Mouse (Mus musculus) brain, adult 2 months (tissue): ENCODE results near the gene Kcnj1.
A peak's percentile ranks its signal among the peaks of the same experiment; 100 is the strongest.

Experiments
- DNase-seq: peaks from one replicate; pipeline ENCODE4 v3.0.0; 2011; ENCODE audit warnings: low read depth, low spot score

Gene Kcnj1

DNA sequence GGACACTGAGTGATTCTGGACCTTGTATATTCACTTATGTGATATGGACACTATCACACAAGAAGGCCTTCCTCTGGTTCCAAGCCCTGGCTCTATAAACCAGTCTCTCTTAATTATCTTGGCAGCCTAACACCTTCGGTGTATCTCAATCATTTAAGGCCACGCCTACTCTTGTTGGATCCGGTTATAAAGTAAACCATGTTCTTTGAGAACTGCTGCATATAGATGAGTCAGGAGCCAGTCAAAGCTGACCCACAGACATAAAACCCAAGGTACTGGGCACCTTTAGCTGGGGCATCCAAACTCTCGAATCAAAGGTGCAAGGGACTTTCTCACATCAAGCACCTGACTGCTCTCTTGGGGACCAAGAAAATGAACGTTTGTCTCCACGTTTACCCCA lies at the start of gene Kcnj1:
TSS of gene Kcnj1 (plus strand) at position 292 of the 400 bp plus-strand sequence.
- no peak for DNase-seq

- DNase-seq = no peak
Measured at GRCm38 (mm10) chr9:32323610-32324009, 48.7 kb upstream of the Kcnj1 start.

DNA sequence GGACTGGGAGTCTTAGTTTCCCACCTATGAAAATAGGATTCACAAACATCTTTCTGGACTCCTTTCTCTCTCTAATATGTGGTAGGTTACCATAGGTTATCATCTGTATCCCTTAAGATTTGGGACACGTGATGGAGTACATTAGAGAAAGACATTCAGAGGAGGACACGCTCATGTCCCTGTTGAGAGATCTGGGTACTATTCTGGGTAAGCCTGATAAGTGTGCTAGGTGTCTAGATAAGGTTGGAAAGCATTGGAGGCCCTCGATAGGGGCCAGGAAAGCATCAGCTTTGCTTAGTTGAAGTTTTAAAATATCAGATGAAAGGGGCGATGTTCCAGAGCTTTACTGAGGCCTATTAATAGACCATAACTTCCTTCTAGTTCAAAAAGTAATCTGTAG lies 43.5 kb upstream of the Kcnj1 start:
- no peak for DNase-seq

- no peak for DNase-seq
Measured at GRCm38 (mm10) chr9:32331162-32331561, 41.1 kb upstream of the Kcnj1 start.

DNA sequence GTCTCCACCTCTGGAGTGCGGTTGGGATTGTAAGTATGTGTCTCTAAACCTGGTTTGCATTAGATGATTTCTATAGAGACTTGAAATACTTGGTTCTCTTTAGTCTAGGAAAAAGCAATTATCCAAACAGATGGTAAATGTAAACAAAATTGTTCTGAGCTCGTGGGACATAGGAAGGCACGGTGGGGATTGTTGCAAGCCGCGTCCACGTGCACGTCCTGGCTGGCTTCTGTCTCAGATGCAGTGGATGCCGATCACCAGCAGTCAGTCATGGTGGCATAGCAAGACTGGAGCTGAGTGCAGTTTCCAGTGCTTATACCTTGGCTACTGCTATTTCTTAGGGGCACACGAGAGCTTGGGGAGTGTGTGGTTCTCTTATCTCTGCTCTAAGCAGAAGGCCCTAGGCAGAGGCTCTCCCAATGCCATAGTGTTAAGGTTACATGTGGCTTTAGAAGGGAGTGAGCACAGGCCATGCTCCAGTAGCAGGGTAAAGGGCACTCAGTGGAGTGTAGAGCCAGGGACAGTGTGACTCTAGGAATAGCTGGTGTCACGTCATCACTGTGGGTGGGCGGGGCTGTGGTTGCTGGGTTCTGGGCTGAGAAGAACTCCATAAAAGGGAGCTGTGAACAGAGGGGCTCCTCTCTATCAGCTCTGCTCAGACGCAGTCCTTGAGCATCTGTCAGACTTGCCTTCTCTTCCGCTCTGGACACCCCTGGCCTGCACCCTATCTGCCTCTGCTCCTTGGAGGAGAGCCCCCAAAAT lies 36.7 kb upstream of the Kcnj1 start:
- DNase-seq = no peak

DNA sequence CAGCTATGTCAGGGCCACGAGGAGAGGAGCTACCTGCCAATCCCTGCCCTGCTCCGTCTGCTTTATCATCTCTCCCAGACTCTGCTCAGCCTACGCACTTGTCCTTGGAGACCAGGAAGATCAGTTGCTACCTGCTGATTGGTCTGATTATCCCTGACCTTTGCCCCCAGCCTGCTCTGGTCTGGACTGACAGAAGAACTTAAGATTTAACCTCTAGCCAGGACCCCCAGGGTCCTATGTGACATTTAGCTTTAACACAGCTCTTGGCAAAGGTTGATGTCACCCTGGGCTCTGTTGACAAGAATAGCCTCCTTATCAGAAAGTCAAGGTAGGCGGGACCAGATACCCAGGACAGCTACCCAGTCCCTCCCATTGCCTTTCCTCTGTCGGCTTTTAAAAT lies 31.5 kb upstream of the Kcnj1 start:
- no peak for DNase-seq

DNA sequence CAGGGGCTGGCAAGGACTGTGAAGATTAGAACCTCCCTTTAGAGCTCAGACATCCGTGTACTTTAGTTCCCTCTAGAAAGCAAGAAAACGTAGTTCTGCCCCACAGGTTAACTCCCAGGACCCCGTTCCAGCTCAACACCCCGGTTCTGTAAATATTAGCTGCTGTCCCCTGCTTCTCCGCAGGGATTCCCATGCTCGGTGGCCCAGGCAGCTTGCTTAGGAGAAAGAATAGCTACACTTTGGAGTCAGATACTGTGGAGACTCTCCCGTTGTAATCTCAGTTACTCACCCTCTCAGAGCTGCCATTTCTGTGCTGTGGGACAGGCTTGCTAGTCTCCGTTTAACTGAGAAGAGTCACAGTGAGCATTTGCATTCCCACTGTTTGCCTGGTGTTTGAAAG lies 29.4 kb upstream of the Kcnj1 start:
- DNase-seq = no peak

- DNase-seq = no peak
Measured at GRCm38 (mm10) chr9:32344051-32344450, 28.2 kb upstream of the Kcnj1 start, which contains the start of gene Kcnj5. Kcnj5 (minus strand) TSS chr9:32344350.

DNA sequence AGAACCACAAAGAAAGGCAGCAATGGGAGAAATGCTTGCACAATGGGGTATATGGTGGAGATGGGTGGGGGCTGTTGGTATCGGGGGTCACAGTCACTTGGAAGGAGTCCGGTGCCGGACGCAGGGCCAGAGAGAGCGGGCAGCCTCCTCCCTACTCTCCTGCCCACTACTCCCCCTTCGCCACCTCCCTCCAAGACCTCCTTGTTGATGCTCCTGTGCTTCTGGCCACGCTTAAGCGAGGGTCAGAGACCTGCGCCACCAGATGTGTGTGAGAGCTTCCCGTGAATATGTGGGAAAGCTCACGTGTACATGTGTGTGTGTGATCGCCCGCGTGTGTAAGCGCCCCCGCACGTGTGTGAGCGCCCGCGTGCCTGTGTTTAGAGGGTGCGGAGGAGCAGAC lies 27.8 kb upstream of the Kcnj1 start:
- peak; percentile 20 for DNase-seq

DNA sequence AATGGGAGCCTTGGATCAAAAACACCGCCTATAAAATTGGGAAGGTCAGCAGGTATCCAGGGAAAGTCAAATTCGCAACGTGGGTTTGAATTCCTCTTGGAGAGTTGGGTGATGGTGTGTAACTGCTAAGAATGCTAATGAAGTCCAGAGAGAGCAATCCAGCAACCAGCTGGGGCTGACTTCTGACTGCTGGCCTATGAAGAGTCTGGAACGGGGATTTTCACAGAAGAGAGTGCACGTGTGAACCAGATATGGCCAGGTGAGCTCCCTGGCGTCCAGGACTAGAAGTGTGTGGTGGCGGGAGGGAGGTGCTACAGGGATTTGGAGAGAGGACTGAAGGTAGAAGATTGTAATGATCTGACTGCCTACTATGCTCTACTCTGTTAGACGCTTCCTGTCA lies 24.2 kb upstream of the Kcnj1 start:
- no peak for DNase-seq

GRCm38 (mm10) chr9:32349344-32349743 lies 22.9 kb upstream of the Kcnj1 start:
- no peak for DNase-seq

- peak; percentile 81 for DNase-seq
Measured at GRCm38 (mm10) chr9:32350332-32350731, 22.0 kb upstream of the Kcnj1 start.

GRCm38 (mm10) chr9:32360770-32361169 lies 11.5 kb upstream of the Kcnj1 start:
- no peak for DNase-seq

DNA sequence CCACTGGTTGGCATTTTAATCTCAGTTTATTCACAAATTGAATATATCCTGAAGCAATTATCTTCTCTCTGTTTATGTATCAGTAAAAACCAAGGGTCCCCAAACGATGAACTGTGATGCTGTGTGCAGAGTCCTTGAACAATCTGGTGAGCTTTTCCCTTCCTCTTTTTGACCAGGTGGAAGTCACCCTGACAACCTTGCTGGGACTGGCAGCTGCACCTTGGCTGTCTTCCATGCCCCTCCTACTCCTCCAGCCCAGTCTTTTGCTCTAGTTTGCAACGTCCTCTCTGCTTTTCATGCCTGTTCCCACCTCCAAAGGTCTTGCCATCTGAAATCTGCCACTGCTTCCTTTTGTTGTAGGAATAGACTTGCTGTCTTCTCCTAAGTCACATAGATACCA lies 3.5 kb upstream of the Kcnj1 start:
- no peak for DNase-seq

- no peak for DNase-seq
Measured at GRCm38 (mm10) chr9:32369388-32369787, 2.9 kb upstream of the Kcnj1 start.

DNA sequence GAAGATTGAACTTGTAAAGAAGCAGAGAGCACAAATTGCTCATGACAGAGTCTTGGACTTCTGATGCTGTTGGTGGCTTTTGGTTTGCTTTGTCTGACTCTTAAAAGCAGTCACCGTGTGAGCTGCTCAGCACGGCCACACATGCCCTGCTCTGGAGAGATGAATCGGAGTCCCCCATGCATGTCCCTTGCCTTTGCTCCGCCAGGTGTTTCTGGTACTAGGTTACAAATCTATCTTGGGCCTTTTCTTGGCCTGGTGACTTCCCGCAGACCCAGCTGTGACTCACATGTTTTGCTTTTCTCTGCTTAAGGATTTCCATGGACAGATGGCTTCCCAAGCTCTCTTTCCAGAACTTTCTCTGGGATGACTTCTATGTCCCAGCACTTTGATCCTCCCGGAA lies 1.4 kb downstream of the Kcnj1 start:
- DNase-seq = no peak

DNA sequence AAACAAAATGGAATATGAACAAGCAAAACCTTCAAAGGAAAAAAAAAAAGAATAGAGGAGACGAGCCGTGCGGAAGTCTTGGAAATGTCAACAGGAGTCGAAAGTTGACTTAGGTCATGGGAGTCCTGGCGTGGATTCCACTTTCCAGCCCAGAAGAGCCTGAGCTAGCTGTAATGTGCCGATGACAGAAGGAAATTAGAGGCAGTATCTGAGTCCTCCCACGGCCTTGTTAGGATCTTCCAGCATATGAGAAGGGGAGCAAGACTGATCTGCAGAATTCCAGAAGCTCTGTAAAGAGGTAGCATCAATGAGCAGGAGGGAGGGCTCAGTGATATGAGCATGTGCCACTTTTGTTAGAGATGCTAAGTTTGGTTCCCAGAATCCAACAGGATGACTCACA lies 3.7 kb downstream of the Kcnj1 start:
- DNase-seq = peak; percentile 5

DNA sequence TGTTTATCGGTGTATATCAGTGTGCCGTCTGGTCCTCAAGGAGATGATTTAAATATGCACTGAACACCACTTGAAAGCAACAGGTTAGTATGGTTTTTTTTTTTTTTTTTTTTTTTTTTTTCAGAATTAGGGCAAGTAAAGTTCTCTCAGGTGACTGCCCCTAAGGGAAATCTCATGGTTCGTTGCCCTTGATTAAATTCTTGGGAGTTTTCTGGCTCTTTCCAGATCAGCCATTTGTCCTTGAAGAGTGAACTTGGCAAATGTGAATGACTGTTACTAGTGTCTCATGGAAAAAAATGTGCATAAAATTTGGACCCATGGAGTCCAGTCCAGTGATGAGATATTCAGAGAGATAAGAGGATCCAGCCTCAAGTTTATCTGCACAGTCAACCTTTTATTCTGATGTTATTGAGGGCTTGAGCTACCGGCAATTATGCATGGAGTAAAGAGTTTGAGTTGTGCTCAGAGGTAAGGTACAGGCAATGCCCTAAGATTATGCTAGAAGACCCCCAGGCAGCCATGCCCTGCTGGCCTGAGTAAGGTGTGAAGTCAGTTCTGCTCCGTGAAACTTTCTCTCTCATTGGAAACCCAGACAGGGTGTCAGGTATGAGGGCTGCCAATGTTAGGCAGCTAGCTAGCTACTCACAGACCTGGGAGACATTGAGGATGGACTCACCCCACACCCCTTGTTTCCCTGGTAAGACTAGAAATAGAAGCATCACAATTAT lies 4.7 kb downstream of the Kcnj1 start:
- DNase-seq = no peak

GRCm38 (mm10) chr9:32384906-32385305 lies 12.6 kb downstream of the Kcnj1 start:
- no peak for DNase-seq

DNA sequence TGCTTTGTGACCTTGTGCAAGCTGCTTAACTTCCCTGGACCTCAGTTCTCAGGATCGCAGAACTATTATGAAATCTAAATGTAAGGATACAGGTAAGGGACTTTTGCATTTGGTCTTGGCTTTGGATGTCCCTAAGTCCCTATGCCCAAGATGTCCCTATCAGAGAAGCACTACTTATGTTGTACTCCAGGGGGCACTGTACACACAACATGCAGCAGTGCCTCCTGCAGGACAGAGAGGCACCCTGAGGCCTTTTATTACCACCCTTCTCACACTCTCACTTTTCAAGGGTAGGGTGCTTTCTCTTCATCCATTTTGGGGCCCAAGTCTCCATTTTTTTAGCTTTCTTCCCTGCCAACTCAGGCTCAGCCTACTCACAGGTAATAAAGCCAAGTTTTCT lies 15.8 kb downstream of the Kcnj1 start:
- no peak for DNase-seq

GRCm38 (mm10) chr9:32391092-32391491 lies 18.8 kb downstream of the Kcnj1 start:
- no peak for DNase-seq

- peak; percentile 84 for DNase-seq
Measured at GRCm38 (mm10) chr9:32391701-32392100, 19.4 kb downstream of the Kcnj1 start.

- DNase-seq = no peak
Measured at GRCm38 (mm10) chr9:32392716-32393115, 20.4 kb downstream of the Kcnj1 start.
